Mouse (Mus musculus) lung, adult 2 months (tissue): ENCODE results near the gene Lama1.

ENCODE experiments used
- CTCF ChIP-seq: fragments of 200-500 bp; IDR thresholded peaks from 2 replicates; pipeline ENCODE4 v1.5.1; 2011; ENCODE audit warnings: mild to moderate bottlenecking, low read length, control low read depth; ENCODE audit not compliant: insufficient read depth
- POLR2A ChIP-seq: fragments of 200-500 bp; IDR thresholded peaks from 2 replicates; pipeline ENCODE4 v1.6.1; 2011; ENCODE audit warnings: low read depth, mild to moderate bottlenecking, control low read depth, low read length, borderline replicate concordance; ENCODE audit errors: extremely low read depth

DNA sequence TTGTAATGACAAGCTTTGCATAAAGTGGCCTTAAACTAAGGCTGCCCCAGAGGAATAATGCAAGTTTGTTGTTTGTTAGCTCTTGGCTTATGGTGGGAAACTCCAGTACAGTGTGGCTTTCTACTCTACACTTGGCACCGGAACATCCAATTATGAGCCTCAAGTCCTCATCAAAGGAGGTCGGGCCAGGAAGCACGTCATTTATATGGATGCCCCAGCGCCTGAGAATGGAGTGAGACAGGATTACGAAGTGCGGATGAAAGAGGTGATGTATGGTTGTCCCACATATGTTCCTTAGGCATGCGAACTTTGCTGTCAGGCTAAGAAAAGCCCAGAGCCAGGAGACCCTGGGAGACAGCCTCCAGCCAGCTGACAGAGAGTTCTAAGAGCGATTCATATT is 76.5 kb downstream of the Lama1 start:
- TF ChIP-seq CTCF (no peak), POLR2A (no peak)
